Mouse (Mus musculus) ES-Bruce4 (cell line): ENCODE measurements around the gene Sec1. TPM values are rescaled to one million over a fixed set of nuclear protein-coding genes. Genes with fewer than 3 reads are reported as not detected.

ENCODE experiments used
- H3K27ac ChIP-seq: 2 replicates; pipeline ENCODE4 v1.5.1; 2012; ENCODE audit warnings: low read length, inconsistent platforms; ENCODE audit not compliant: insufficient read depth
- H3K27me3 ChIP-seq: 2 replicates; pipeline ENCODE4 v1.6.1; 2012; ENCODE audit warnings: mild to moderate bottlenecking, low read length, inconsistent platforms; ENCODE audit not compliant: control insufficient read depth, poor library complexity, insufficient read depth, severe bottlenecking
- H3K36me3 ChIP-seq: 2 replicates; pipeline ENCODE4 v1.6.1; 2012; ENCODE audit warnings: inconsistent platforms, mild to moderate bottlenecking, low read length, moderate library complexity; ENCODE audit not compliant: control insufficient read depth, poor library complexity, insufficient read depth, severe bottlenecking
- H3K4me1 ChIP-seq: one replicate; pipeline ENCODE4 v1.8.1; 2011; ENCODE audit warnings: low read length; ENCODE audit not compliant: control insufficient read depth, insufficient read depth
- H3K4me3 ChIP-seq: 2 replicates; pipeline ENCODE4 v1.5.1; 2011; ENCODE audit warnings: low read depth, mild to moderate bottlenecking, low read length
- H3K9ac ChIP-seq: 2 replicates; pipeline ENCODE4 v1.6.1; 2012; ENCODE audit warnings: low read depth, mild to moderate bottlenecking, inconsistent platforms; ENCODE audit not compliant: poor library complexity, severe bottlenecking
- H3K9me3 ChIP-seq: replicated peaks from 2 replicates; pipeline ENCODE4 v1.6.1; 2012; ENCODE audit warnings: mild to moderate bottlenecking, low read length, inconsistent platforms; ENCODE audit not compliant: control insufficient read depth, poor library complexity, insufficient read depth, severe bottlenecking
- CTCF ChIP-seq: IDR thresholded peaks from one replicate; pipeline ENCODE4 v1.8.1; 2011; ENCODE audit warnings: low read depth, low read length
- EP300 ChIP-seq: IDR thresholded peaks from 2 replicates; pipeline ENCODE4 v1.6.1; 2011; ENCODE audit warnings: low read depth, low read length; ENCODE audit not compliant: insufficient read depth
- POLR2A ChIP-seq: IDR thresholded peaks from one replicate; pipeline ENCODE4 v1.8.1; 2011; ENCODE audit warnings: low read length; ENCODE audit not compliant: insufficient read depth
- polyA plus RNA-seq: library from polyadenylated mRNA; stranded (reverse); fragments of >200 nt; gene quantifications from 2 replicates; pipeline ENCODE4 v1.2.4, GENCODE M21; 2011; ENCODE audit warnings: low read depth; ENCODE audit not compliant: missing spikeins, insufficient read depth, insufficient read length

Sec1 gene
- polyA plus RNA-seq, 1 experiment, result 1.4 TPM

- Histone ChIP-seq H3K4me3 (no peak overlapping the region), H3K27ac (peak overlapping the region; percentile 68; the same call in 1 of the 2 replicates), H3K9ac (peak overlapping the region; percentile 86), H3K27me3 (no peaks in the 10 kb centered on the region), H3K9me3 (no peaks in the 10 kb centered on the region), H3K4me1 (peaks cover 10% of the 10 kb centered on the region), H3K36me3 (peaks cover 5% of the 10 kb centered on the region; the same call in 1 of the 2 replicates)
- no peak for TF ChIP-seq CTCF
- no peak for TF ChIP-seq POLR2A
Observed at GRCm38 (mm10) chr7:45708221-45708761, 14.1 kb upstream of the Sec1 start.

GRCm38 (mm10) chr7:45707375-45707967, 13.3 kb upstream of the Sec1 start:
- TF ChIP-seq EP300 (peak; percentile 82; the same call in 1 of the 2 replicates), CTCF (no peak), POLR2A (peak; percentile 75)
- Histone ChIP-seq H3K9ac (peak overlapping the region; percentile 86), H3K9me3 (no peaks in the 10 kb centered on the region), H3K4me1 (peaks cover 10% of the 10 kb centered on the region), H3K36me3 (no peaks in the 10 kb centered on the region), H3K27ac (peak overlapping the region; percentile 78), H3K27me3 (no peaks in the 10 kb centered on the region), H3K4me3 (peak overlapping the region; percentile 60)

GRCm38 (mm10) chr7:45706721-45707241, 12.6 kb upstream of the Sec1 start:
- no peak for TF ChIP-seq CTCF
- TF ChIP-seq POLR2A, result no peak
- TF ChIP-seq EP300, result no peak
- Histone ChIP-seq H3K4me1 (peaks cover 10% of the 10 kb centered on the region), H3K27ac (peak overlapping the region; percentile 78), H3K9me3 (no peaks in the 10 kb centered on the region), H3K4me3 (peak overlapping the region; percentile 89), H3K36me3 (no peaks in the 10 kb centered on the region), H3K27me3 (no peaks in the 10 kb centered on the region), H3K9ac (peak overlapping the region; percentile 86)

- Histone ChIP-seq H3K9ac (peak overlapping the region; percentile 86), H3K4me1 (peaks cover 10% of the 10 kb centered on the region), H3K27ac (no peak overlapping the region), H3K36me3 (no peaks in the 10 kb centered on the region), H3K27me3 (no peaks in the 10 kb centered on the region), H3K4me3 (peak overlapping the region; percentile 89), H3K9me3 (no peaks in the 10 kb centered on the region)
- TF ChIP-seq POLR2A, result no peak
- no peak for TF ChIP-seq CTCF
- TF ChIP-seq EP300, result peak; percentile 76
Observed at GRCm38 (mm10) chr7:45705873-45706281, 11.7 kb upstream of the Sec1 start.

- Histone ChIP-seq H3K9ac (peak overlapping the region; percentile 34), H3K36me3 (no peaks in the 10 kb centered on the region), H3K9me3 (no peaks in the 10 kb centered on the region), H3K27ac (no peak overlapping the region), H3K4me3 (peak overlapping the region; percentile 66), H3K27me3 (no peaks in the 10 kb centered on the region), H3K4me1 (peaks cover 10% of the 10 kb centered on the region)
- no peak for TF ChIP-seq POLR2A
- no peak for TF ChIP-seq CTCF
- no peak for TF ChIP-seq EP300
Observed at GRCm38 (mm10) chr7:45705443-45705864, 11.3 kb upstream of the Sec1 start.
